Mouse (Mus musculus) embryo, embryonic 9.5 days (tissue): Measurements from ENCODE around the gene Prkar2b.

Experiments
- DNase-seq: peaks from one replicate; pipeline ENCODE4 v3.0.0-alpha.2; 2017; ENCODE audit errors: extremely low spot score

Prkar2b gene

GRCm38 (mm10) chr12:31924135-31924534, 137.0 kb downstream of the Prkar2b start:
- DNase-seq, result no peak

GRCm38 (mm10) chr12:31920464-31921405, 140.4 kb downstream of the Prkar2b start:
- no peak for DNase-seq

GRCm38 (mm10) chr12:31917245-31917644, 143.9 kb downstream of the Prkar2b start:
- no peak for DNase-seq

- DNase-seq, result no peak
Measured at GRCm38 (mm10) chr12:31916691-31917090, 144.4 kb downstream of the Prkar2b start.

GRCm38 (mm10) chr12:31913614-31914013, 147.5 kb downstream of the Prkar2b start:
- no peak for DNase-seq

GRCm38 (mm10) chr12:31912966-31913551, 148.0 kb downstream of the Prkar2b start:
- DNase-seq, result no peak
